Mouse (Mus musculus): ENCODE results near the gene Tcf3.

Tcf3 gene

DNA sequence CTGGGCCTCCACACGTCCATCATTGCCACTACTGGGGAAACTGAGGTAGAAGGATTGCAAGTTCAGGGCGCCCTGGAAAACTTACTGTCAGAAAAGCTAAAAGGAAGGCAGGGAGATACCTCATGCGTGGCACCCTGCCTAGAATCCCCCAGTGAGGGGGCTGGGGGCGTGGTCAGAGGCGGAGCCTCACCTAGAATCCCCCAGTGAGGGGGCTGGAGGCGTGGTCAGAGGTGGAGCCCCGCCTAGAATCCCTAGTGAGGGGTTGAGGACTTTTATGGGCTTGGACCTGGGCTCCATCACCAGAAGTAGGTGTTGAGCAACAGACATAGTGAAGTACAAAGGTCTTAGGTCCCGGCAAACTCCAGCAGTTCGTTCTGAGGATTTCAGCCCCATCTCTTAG, 2.8 kb upstream of the Tcf3 start:
- peak; percentile 84 for DNase-seq (ENCODE audit: low spot score)

DNA sequence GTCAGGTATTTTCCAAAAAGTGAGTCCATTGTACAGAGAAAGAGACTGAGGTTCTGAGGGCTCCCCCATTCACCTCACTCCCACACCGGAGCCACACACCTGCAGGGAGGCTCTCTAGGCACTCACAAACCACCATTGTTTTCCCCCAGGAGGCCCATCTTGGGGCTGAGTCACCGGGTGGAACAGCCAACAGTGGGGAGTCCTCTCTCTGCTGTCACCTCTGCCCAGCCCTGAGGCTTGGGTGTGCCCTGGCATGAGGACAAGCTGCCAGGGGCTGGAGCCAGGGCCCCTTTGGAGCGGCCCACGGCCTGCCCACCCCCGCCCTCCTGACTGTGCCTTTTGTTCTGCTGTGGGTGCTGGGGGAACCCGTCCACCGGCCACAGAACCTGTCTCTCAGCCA, 2.3 kb upstream of the Tcf3 start:
- no peak for DNase-seq (ENCODE audit: low spot score)

DNA sequence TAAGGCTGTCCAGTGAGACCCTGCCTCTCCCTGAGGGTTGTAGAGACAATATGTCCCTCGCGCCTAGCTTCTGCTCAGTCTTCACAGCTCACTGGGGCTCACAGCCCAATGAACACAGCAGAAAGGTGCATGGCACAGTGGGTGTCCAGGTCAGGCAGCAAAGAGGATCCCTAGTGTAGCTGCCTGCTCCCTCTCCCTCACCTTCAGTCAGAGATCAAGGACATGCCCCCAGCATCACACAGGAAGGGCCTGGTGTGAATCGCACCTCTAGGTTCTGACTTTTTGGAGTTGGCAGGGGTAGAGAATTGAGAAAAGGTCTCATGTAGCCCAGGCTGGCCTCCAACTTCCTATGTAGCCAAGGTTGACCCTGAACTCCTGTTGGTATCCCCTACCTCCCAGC, 1.4 kb upstream of the Tcf3 start:
- no peak for DNase-seq (ENCODE audit: low spot score)

DNA sequence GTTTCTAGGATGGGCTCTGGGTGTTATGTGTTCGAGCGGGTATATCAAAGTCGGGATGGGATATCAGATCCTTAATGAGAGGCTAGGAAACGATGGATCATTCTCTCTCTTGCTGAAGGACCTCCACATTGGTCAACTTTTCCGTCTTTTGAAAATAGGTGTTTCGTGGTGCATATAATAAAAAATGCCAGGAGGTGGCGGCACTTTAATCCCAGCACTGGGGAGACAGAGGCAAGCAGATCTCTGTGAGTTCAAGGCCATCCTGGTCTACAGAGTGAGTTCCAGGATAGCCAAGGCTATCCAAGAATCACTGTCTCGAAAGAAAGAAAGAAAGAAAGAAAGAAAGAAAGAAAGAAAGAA, 766 bp upstream of the Tcf3 start:
- no peak for DNase-seq (ENCODE audit: low spot score)

DNA sequence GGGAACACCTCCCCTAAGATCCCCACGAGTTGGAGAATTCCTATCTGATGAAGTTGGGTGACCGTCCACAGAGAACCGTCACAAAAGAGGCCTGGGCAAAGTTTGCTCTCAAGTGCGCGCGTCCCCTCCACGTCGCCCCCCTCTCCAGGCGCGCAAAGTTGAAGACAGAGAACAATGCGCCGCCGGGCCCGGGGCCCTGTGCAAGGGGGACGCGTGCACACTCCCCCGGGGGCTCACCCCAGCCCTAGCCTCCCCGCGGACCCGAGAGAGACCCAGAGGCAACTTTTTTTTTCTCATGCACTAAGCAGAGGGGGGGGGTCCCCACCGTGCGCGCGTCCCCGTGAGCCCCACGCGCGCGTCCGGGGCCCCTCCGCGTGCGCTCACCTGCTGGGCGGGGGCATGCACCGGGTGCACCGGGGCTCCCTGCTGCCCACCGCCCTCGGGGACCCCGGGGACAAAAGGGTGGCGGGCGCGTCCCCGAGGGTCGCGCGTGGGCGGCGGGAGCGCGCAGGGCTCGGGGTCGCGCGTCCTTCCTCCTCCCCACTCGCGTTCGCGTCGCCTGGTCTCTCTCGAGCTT, 423 bp downstream of the Tcf3 start:
- peak; percentile 75 for DNase-seq (ENCODE audit: low spot score)

DNA sequence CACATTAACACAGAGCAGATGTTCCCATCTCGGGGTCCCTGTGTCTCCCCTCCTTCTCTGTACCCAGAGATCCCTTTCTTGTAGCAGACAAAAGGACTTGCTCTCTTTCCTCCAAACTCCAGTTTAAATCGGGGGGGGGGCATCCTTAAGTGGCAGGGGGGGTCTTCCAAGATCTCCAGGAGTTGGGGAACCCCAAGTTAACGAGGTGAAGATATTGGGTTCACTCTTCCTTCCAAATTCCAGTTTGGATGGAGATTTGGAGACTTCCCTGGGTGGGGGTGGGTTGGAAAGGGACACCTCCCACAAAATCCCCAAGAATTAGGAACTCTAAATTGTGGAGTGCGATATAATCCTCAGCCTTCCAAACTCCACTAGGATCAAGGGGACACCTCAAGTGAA, 1.1 kb downstream of the Tcf3 start:
- DNase-seq (ENCODE audit: low spot score), result no peak

DNA sequence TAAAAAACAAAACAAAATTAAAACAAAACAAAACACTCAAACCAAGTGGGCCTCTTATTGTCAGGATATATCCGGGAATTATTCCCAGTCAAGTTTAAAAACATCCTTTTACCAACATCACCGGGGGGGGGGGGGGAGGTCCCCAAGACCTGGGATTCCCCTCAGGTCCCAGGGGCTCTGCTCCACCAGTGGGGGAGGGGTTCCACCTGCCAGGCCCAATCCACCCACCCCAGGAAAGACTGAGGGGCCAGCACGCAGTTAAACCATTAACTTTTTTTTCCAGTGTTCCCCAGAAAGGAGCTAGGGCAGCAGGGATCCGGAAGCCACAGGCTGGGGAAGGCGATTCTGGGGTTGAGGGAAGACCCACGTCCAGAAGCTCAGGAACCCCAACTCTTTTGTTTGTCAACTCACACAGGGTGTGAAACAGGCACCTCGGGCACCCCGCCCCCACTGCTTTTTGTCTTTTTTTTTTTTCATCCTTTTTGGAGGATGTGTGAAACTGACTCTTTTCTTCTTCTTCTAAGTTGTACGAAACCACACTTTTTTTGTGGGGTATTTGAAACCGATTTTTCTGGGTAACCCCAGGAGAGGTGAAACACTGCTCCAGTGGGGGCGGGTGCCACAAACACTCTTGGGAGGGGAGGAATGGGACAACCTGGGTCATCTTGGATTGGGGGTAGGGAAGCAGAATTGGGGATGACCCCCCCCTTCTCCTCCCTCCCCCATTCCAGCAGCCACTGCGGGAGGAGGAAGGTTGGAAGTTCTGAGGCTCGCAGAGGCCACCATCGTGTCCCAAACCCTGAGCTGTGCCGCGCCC, 1.7 kb downstream of the Tcf3 start:
- no peak for DNase-seq (ENCODE audit: low spot score)

DNA sequence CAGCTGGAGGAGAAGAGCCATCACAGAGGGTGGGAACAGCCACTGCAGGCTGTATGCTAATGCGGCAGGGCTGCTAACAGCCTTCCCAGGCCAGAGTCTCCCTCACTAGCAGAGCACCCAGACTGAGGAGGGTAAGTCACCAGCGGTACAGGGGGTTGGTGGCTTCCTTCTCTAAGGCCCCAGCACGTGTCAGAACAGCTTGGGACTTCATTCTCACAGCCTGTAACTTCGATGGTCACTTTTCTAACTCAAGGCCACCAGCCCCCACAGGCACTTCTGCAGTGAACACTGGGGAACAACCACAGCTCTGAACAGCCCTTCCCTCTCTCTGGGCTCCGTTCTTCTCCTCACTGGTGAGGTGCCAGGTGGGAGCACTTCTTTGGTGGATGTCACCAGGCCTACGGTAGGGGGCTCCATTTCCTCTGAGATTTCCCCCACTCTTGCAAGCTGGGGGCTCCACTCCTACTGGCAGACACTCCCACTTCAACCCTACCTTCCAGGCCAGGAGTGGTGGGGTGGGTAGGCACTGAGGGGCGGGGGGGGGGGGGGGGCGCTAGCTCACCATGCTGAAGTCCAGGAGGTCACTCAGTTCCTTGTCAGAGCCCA, 3.0 kb downstream of the Tcf3 start:
- no peak for DNase-seq (ENCODE audit: low spot score)

DNA sequence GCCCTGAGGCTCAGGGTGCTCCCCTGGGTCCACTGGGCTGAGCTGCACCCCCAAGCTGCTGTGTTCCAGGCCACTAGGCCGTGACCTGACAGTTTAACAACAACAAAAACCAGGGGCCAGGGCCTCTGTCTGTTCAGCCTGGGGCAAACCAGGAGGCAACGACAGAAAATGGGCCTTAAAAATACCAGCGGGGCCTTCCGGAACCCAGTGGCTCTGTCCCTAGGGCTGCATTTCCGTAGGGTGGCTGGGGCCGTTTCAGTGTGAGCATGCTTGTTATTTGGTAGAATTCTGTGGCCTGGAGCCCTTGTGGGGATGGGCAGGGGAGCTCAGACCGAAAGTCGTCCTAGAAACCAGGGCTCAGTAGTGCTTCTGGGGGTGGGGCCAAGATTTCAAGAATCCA, 3.6 kb downstream of the Tcf3 start:
- no peak for DNase-seq (ENCODE audit: low spot score)

DNA sequence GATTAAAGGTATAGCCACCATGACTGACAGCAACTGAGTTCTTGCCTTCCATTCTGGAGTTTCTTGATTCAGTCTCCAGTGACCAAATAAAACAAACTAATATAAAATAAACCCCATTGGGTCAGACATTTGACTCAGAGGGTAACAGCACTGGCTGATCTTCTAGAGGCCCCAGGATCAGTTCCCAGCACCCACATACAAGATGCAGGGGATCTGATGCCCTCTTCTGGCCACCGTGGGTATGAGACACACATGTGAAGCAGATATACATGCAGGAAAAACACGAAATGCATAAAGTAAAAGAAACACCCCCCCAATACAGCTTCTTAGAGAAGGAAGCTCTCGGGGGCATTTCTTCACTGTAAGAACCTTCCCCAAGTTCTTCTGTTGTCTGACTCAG, 8.4 kb downstream of the Tcf3 start:
- no peak for DNase-seq (ENCODE audit: low spot score)

DNA sequence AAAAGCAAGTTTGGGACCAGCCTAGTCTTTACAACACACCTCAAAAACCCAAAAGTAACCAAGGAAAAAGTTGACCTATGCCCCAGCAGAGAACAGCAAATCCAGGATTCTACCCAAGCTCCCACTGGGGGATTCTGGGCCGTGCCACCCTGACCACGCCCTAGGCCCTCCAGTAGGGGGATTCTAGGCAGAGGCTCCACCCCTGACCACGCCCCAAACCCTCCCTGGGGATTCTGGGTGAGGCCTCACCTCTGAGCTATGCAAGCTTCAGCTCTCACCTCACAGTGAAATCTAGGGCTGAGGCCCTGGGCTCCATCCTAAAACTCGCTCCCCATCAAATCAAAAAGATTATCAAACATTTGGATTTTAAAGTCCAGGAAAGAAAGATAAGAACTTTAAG, 9.9 kb downstream of the Tcf3 start:
- DNase-seq (ENCODE audit: low spot score), result peak; percentile 64

DNA sequence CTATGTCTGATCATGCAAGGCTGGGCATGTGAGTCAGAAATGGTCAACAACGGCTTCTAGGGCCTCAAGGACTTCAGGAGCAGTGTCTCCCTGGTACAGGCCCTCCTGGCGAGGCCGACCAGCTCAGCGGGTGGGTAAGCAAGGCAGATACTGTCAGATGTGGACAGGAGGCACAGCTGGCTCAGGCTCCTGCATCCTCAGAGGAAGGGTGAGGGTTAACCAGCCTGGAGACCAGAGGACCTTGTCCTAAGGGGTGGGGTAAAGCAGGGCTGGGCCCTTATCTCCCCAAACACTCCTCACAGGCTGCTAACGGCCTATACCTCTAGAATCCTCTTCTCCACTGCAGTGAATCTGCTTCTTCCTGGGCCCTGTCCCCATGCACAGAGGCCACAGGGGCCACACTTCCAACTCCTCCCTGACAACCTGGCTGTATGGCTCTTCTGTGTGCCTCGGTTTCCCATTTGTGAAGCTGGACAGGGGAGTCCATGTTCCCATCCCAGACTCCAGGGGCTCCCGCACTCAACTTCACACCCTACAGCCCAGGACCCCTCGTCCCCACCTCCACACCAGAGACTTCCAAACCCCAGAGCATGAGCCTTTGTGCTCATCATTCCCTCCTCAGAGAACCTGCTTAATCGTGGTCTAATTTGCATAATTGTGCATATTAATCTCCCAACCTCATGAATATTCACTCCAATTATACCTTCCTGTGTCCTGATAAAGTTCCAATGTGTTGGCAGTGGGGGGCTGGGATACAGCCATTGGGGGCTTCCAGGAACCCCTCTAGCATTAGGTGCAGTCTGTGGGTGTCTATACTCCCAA, 11.6 kb downstream of the Tcf3 start:
- no peak for DNase-seq (ENCODE audit: low spot score)

DNA sequence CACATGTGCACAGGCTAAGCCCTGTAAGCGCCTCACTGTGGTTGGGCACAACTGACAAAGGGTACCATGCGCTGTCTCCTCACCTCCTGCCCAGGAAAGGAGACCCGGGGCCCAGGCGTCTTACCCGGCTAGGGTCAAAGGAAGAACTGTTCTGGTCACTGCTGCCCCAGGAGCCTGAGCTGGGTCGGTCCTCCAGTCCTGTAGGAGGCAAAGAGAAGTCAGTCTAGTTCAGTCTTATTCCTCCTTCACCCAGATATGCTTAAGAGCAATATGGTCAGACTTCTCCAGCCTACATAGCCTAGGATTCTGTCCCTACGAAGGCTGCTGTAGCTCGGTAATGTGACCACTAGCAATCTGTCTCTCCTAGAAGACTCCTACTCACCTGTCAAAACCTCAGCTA, 12.2 kb downstream of the Tcf3 start:
- no peak for DNase-seq (ENCODE audit: low spot score)

DNA sequence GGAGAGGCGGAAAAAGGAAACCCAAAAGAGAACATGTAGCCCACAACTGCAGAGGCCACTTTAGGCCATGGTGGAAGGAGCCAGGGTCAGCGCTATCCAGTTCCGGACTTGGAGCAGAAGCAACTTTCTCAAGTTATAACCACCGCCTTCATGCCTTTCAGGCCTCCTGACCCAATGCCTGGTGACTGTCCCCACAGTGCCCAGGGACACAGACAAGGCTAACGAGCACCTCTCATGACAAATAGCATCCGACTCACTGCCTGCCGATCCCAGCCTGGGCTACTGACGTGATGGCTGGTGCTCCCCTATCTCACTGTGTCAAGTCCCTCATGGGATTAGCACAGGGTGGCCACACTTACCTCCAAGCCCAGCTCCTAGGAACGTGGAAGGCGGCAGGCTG, 12.7 kb downstream of the Tcf3 start:
- DNase-seq (ENCODE audit: low spot score), result no peak

DNA sequence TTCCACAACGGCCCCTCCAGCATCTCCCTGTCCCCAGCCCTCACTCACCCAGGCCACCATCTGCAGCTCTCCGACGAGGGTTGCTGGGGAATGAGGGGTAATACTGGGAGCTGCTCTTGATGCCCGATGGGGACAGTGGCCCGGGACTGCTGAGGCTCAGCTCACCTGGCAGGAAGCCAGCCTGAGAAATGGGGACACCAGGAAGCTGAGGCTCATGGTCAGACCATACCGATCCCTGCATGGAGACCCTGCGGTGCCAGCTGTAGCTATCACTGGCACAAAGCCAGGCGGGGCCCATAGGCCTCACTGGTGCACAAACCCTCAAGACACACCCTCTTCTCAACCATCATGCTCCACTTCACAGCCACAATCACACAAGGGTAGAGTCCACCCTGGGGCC, 14.0 kb downstream of the Tcf3 start:
- DNase-seq (ENCODE audit: low spot score), result no peak

DNA sequence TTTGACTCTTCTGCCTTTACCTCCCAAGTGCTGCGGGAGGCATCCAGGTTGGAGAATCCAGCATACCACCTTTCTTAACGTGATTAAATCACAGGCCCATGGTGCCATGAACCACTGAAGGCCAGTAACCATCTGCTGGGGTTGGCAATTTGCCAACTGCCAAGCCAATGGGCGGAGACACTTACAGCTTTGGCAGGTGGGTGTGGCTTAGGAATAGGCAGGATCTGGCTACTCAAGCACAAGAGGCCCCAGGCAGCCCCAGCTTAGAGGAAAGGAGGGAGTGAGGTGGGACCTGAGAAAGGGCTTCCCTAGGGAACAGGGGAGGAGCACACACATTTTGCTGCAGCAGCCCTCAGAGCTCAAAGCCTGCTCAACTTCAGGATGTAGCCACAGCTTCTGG, 15.1 kb downstream of the Tcf3 start:
- no peak for DNase-seq (ENCODE audit: low spot score)

DNA sequence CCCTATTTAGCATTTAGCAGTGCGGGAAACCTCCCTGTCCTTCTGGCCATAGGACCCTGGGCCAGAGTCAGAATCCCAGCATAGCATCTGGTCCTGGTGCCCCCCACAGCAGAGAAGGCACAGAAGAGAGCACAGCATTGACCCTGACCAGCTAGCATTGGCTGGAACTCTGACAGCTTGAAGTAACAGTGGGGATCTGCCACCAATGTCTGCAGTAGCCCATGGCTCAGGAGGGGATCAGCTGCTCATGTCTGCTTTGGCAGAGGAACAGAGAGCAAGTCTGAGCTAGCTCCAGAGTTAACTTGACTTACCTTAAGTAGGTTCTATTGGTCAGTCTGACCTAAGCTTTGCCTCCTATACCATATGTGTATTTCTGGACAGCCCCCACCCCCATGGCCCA, 15.6 kb downstream of the Tcf3 start:
- DNase-seq (ENCODE audit: low spot score), result no peak

DNA sequence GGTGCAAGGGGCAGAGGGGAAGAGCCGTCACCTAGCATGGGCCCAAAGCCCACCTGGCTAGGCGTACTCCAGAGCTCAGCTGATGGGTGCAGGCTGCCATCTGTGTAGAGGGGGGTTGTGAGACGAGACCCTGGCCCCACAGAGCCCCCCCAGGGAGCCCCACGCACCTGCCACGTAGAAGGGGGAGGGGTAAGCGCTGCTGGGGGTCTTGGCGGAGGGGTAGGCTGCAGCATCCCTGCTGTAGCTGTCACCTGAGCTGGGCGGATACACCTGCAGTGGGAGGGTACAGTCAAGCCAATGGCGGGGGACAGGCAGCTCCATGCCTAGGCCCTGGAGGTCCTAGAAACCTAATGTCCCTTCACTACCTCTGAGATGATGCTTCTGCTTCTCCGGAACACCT, 16.1 kb downstream of the Tcf3 start:
- no peak for DNase-seq (ENCODE audit: low spot score)

DNA sequence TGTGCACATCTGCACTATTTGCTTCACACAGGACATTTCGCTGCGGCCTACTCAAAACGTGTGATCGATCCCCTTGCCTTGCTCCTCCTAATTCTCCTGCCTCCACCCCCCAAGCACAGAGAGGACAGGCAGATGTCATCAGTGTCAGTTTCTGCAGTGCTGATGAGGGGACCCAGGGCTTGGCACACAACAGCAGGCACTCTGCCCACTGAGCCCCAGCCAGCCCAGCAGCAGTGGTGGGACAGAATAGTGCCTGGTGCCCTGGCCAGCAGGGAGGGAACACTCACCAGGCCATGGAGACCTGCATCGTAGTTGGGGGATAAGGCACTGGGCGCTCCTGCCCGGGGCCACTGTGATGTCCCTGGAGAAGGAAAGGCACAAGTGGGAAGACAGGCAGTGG, 17.9 kb downstream of the Tcf3 start:
- no peak for DNase-seq (ENCODE audit: low spot score)

DNA sequence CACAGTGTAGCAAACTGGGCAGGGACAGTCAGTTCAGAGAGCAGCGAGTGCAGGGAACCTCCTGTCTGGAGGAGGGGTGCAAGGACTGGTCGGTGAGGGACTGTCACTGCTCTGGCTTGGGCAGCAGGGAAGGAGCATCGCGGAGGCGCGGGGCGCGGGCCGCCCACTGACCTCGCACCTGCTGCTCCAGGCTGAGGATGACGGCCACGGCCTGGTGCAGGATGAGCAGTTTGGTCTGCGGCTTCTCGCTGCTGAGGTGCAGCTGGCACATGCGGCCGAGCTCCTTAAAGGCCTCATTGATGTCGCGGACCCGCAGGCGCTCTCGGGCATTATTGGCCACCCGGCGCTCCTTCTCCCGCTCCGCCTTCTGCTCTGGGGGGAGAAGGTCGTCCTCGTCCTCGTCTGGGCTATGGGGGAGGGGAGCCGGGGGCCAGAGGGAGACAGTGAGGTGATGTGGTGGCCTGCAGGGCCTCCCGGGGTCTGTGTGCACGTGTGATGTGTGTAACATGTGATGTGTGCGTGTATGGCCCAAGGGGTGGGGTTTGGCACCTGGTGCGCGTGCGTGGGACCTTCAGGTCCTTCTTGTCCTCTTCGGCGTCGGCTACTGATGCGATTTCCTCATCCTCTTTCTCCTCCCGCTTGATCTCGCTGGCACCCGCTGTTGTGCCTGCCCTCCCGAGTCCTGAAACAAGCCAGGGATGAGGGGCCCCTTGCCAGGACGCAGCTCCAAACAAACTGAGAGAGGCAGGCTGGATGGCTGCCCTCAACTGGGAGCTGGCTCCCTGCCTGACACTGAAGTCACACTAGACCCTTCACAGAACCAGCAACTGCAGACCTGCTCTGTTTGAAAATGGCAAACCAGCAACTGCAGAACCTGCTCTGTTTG, 20.5 kb downstream of the Tcf3 start:
- DNase-seq (ENCODE audit: low spot score), result no peak

DNA sequence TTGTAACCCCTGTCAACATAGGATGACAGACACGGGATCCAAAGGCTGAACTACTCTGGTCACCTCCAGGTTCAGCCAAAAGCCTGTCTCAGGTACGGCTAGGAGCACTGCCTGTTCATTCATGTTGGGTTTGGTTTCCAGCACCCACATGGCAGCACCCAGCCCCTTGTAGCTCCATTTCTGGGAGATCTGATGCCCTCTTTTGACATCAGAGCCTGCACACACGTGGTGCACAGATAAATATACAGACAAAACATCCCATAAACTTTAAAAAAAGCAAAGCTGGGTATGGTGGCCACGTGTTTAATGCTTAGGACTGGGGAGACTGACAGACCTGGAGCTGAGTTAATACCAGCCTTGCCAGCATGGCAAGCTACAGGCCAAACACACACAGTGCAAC, 25.5 kb downstream of the Tcf3 start:
- DNase-seq (ENCODE audit: low spot score), result no peak
